In genomic region chr15:80009421-80010181, GRCm38 (mm10) we compare ENCODE assay signal across 10 mouse cellular contexts. TPM values are rescaled to one million over a fixed set of nuclear protein-coding genes. Genes with fewer than 3 reads are reported as not detected.
A peak's percentile ranks its signal among the peaks of the same experiment; 100 is the strongest.
DNase-seq lines count a peak whose midpoint lies in the region; ATAC-seq and TF ChIP-seq lines count a peak whose summit lies in the region.
"Had no signal": no experiment of that assay in that cellular context is flagged by ENCODE, and none has a peak within 500 bp of the region (broad histone marks: within the 10 kb centered on the region; RNA-seq: fewer than 3 reads in every experiment).

No protein-coding gene starts in this region.

- H3K4me1 ChIP-seq in limb, embryonic 13.5 days = peaks cover 30% of the 10 kb centered on the region
- peaks cover 49% of the 10 kb centered on the region for H3K4me1 ChIP-seq in limb, embryonic 10.5 days
- peaks cover 48% of the 10 kb centered on the region for H3K4me1 ChIP-seq in liver, embryonic 12.5 days

- H3K36me3 ChIP-seq in limb, embryonic 13.5 days = no peaks in the 10 kb centered on the region
- no peaks in the 10 kb centered on the region for H3K36me3 ChIP-seq in limb, embryonic 10.5 days
- H3K36me3 ChIP-seq in liver, embryonic 12.5 days = no peaks in the 10 kb centered on the region
- H3K36me3 ChIP-seq: embryonic facial prominence, embryonic 13.5 days; hindbrain, embryonic 10.5 days had no signal

- TF ChIP-seq CTCF in gastrocnemius, adult 2 months (IDR thresholded peaks at IDR 0.05) = no peak

- no peaks in the 10 kb centered on the region for H3K9me3 ChIP-seq in limb, embryonic 13.5 days
- H3K9me3 ChIP-seq in limb, embryonic 10.5 days (replicated peaks) = no peaks in the 10 kb centered on the region
- no peaks in the 10 kb centered on the region for H3K9me3 ChIP-seq in liver, embryonic 12.5 days (replicated peaks)
- H3K9me3 ChIP-seq: embryonic facial prominence, embryonic 13.5 days; hindbrain, embryonic 10.5 days had no signal

- no peak overlapping the region for H3K4me2 ChIP-seq in limb, embryonic 13.5 days (replicated peaks)
- no peak overlapping the region for H3K4me2 ChIP-seq in liver, embryonic 12.5 days

- peak overlapping the region; percentile 81 for H3K4me3 ChIP-seq in gastrocnemius, adult 2 months
- H3K4me3 ChIP-seq in limb, embryonic 13.5 days = no peak overlapping the region
- no peak overlapping the region for H3K4me3 ChIP-seq in limb, embryonic 10.5 days
- H3K4me3 ChIP-seq in liver, embryonic 12.5 days = no peak overlapping the region
- H3K4me3 ChIP-seq: embryonic facial prominence, embryonic 13.5 days; hindbrain, embryonic 10.5 days had no signal

- H3K9ac ChIP-seq in limb, embryonic 13.5 days = peak overlapping the region; percentile 19; the same call in 1 of the 2 replicates
- H3K9ac ChIP-seq in liver, embryonic 12.5 days = no peak overlapping the region
- H3K9ac ChIP-seq: embryonic facial prominence, embryonic 13.5 days had no signal

- WGBS in limb, embryonic 13.5 days = 19% methylated on average over 8 of the region's 12 CpGs
- 41% methylated on average over 12 of the region's 12 CpGs for WGBS in limb, embryonic 10.5 days
- WGBS in liver, embryonic 12.5 days (ENCODE audit: insufficient replicate concordance) = 65% methylated on average over 12 of the region's 12 CpGs

- intact Hi-C loops in gastrocnemius, adult 2 months (cut with DNase I) = loop anchor here (2.0 to 5.0 kb wide), 2 partner anchors 43 to 61 kb away; no protein-coding TSS in a partner anchor
- intact Hi-C loops in gastrocnemius, postnatal 36 days (cut with DNase I) = loop anchor here (5.0 kb wide), 2 partner anchors 43 to 58 kb away; no protein-coding TSS in a partner anchor

- peak overlapping the region; percentile 94 for H3K27ac ChIP-seq in gastrocnemius, adult 2 months
- H3K27ac ChIP-seq in limb, embryonic 13.5 days = no peak overlapping the region
- no peak overlapping the region for H3K27ac ChIP-seq in limb, embryonic 10.5 days
- H3K27ac ChIP-seq in liver, embryonic 12.5 days = no peak overlapping the region
- H3K27ac ChIP-seq: embryonic facial prominence, embryonic 13.5 days; hindbrain, embryonic 10.5 days had no signal

- ATAC-seq in limb, embryonic 13.5 days (ENCODE audit: low FRiP score, low read depth) = no peak
- no peak for ATAC-seq in liver, embryonic 12.5 days
- ATAC-seq in monocyte, adult 5-6 weeks (replicated peaks; ENCODE audit: insufficient number of reproducible peaks, low FRiP score, low TSS enrichment, poor library complexity, severe bottlenecking) = no peak

- DNase-seq in gastrocnemius, adult 2 months = peak; percentile 80
- no peak for DNase-seq in gastrocnemius, postnatal 36 days
- DNase-seq in limb, embryonic 10.5 days (ENCODE audit: low spot score) = no peak
- peak; percentile 64 for DNase-seq in kidney, postnatal 10 days
- DNase-seq in thymus, adult 18-20 months = peak; percentile 69 to 82

- H3K27me3 ChIP-seq in limb, embryonic 13.5 days = peaks cover 53% of the 10 kb centered on the region
- H3K27me3 ChIP-seq in limb, embryonic 10.5 days (ENCODE audit: low read depth, poor library complexity, severe bottlenecking) = peaks cover 68% of the 10 kb centered on the region
- H3K27me3 ChIP-seq in liver, embryonic 12.5 days (replicated peaks) = peaks cover 58% of the 10 kb centered on the region

RNA-seq across cellular contexts. Expression of gene Pdgfb, which starts 5.2 kb away (rescaled TPM):
- total RNA-seq in gastrocnemius, adult 2 months (2021) = 10 to 100 TPM; 14.3 to 17.3 TPM
- total RNA-seq in gastrocnemius, postnatal 36 days (2021) = 10 to 100 TPM; 16.5 to 17.9 TPM
- polyA plus RNA-seq in limb, embryonic 13.5 days (2015; fragmentation: Nextera tagmentation; extraction: Ambion mirVana) = 3.0 and 3.2 TPM in 2 replicates
- polyA plus RNA-seq in limb, embryonic 10.5 days (2016; fragmentation: Nextera tagmentation; extraction: Ambion mirVana) = 1.5 and 2.0 TPM in 2 replicates
- 1.6 and 2.2 TPM in 2 replicates for polyA plus RNA-seq in liver, embryonic 12.5 days (2016; fragmentation: Nextera tagmentation; extraction: Ambion mirVana)
- 14.3 to 55.2 TPM (median 25.5 TPM) in 3 replicates for total RNA-seq in monocyte, adult 5-6 weeks (2017)

RNA-seq across cellular contexts. Expression of gene Cbx7, which starts 38.7 kb away (rescaled TPM):
- 10 to 100 TPM; 18.9 to 19.6 TPM for total RNA-seq in gastrocnemius, adult 2 months (2021)
- 10 to 100 TPM; 10.8 to 16.8 TPM for total RNA-seq in gastrocnemius, postnatal 36 days (2021)
- 1.8 and 2.2 TPM in 2 replicates for polyA plus RNA-seq in limb, embryonic 13.5 days (2015; fragmentation: Nextera tagmentation; extraction: Ambion mirVana)
- 1.1 and 1.3 TPM in 2 replicates for polyA plus RNA-seq in limb, embryonic 10.5 days (2016; fragmentation: Nextera tagmentation; extraction: Ambion mirVana)
- 1.8 and 2.0 TPM in 2 replicates for polyA plus RNA-seq in liver, embryonic 12.5 days (2016; fragmentation: Nextera tagmentation; extraction: Ambion mirVana)
- 17.8 to 33.8 TPM (median 17.9 TPM) in 3 replicates for total RNA-seq in monocyte, adult 5-6 weeks (2017)

Comparison
In these comparisons a context has a peak if more than half of its experiments do, and no peak if none do; other contexts are left out.
1. DNase-seq: peak in gastrocnemius, adult 2 months (single experiment), kidney, postnatal 10 days (single experiment) and thymus, adult 18-20 months (2 of 2); none in gastrocnemius, postnatal 36 days (0 of 2) and limb, embryonic 10.5 days (single experiment).